Mouse (Mus musculus) forebrain, embryonic 11.5 days (tissue): ENCODE results near the gene Slc27a1. TPM values are rescaled to one million over a fixed set of nuclear protein-coding genes. Genes with fewer than 3 reads are reported as not detected.

Source experiments
- ATAC-seq: fragments of 200-750 bp; cut with Nextera tagmentation; replicated peaks from 2 replicates; pipeline ENCODE4 v1.8.0; 2017; ENCODE audit warnings: moderate TSS enrichment; ENCODE audit not compliant: low FRiP score
- DNase-seq: peaks from one replicate; pipeline ENCODE4 v3.0.0-alpha.2; 2017; ENCODE audit warnings: low spot score
- H3K27ac ChIP-seq: fragments of 300-500 bp; sonication (generic); 2 replicates; pipeline ENCODE4 v1.5.1; 2014; ENCODE audit warnings: low read depth, low read length
- H3K27me3 ChIP-seq: fragments of 300-500 bp; sonication (generic); 2 replicates; pipeline ENCODE4 v1.6.1; 2014; ENCODE audit warnings: mild to moderate bottlenecking, low read length, mixed read lengths; ENCODE audit not compliant: control insufficient read depth, insufficient read depth
- H3K36me3 ChIP-seq: fragments of 300-500 bp; sonication (generic); 2 replicates; pipeline ENCODE4 v1.6.1; 2014; ENCODE audit warnings: mild to moderate bottlenecking, low read length, moderate library complexity, mixed read lengths; ENCODE audit not compliant: control insufficient read depth, insufficient read depth
- H3K4me1 ChIP-seq: fragments of 300-500 bp; sonication (generic); replicated peaks from 2 replicates; pipeline ENCODE4 v1.6.1; 2014; ENCODE audit warnings: low read length, mixed read lengths; ENCODE audit not compliant: control insufficient read depth, insufficient read depth
- H3K4me2 ChIP-seq: fragments of 300-500 bp; sonication (generic); 2 replicates; pipeline ENCODE4 v1.6.1; 2014; ENCODE audit warnings: low read depth, mild to moderate bottlenecking, low read length, moderate library complexity, mixed read lengths; ENCODE audit not compliant: severe bottlenecking
- H3K4me3 ChIP-seq: fragments of 300-500 bp; sonication (generic); 2 replicates; pipeline ENCODE4 v1.5.1; 2014; ENCODE audit warnings: low read depth, low read length
- H3K9ac ChIP-seq: fragments of 300-500 bp; sonication (generic); 2 replicates; pipeline ENCODE4 v1.6.1; 2014; ENCODE audit warnings: low read length
- H3K9me3 ChIP-seq: fragments of 300-500 bp; sonication (generic); 2 replicates; pipeline ENCODE4 v1.6.1; 2016; ENCODE audit warnings: low read length, mixed read lengths; ENCODE audit not compliant: control insufficient read depth
- WGBS: fragments of 180-500 bp; shearing (Covaris S2); extraction: QIAGEN DNeasy Blood & Tissue Kit; methylation state at CpG from one replicate; pipeline ENCODE4 v1.1.7; 2014; 5-methylcytosine and 5-hydroxymethylcytosine counted together
- polyA plus RNA-seq: library from polyadenylated mRNA; unstranded; fragments of >200 nt; fragmentation: Nextera tagmentation; extraction: Ambion mirVana; gene quantifications from 2 replicates; pipeline ENCODE4 v1.2.1, GENCODE M21; 2014

Gene Slc27a1
- polyA plus RNA-seq, 1 experiment from 2014 or later = 18.4 TPM

- WGBS = 82% methylated on average over 2 of the region's 2 CpGs
- Histone ChIP-seq H3K27me3 (peaks cover 6% of the 10 kb centered on the region; the same call in 1 of the 2 replicates), H3K9me3 (no peaks in the 10 kb centered on the region), H3K9ac (no peak overlapping the region), H3K36me3 (no peaks in the 10 kb centered on the region), H3K4me2 (no peak overlapping the region), H3K4me3 (no peak overlapping the region), H3K4me1 (peaks cover 7% of the 10 kb centered on the region; the same call in 1 of the 2 replicates), H3K27ac (no peak overlapping the region)
- DNase-seq (no peak), ATAC-seq (no peak)
Observed at GRCm38 (mm10) chr8:71572077-71572476, 3.4 kb downstream of the Slc27a1 start.

- ATAC-seq (no peak), DNase-seq (no peak)
- H3K4me3 ChIP-seq = no peak overlapping the region
- no peaks in the 10 kb centered on the region for H3K36me3 ChIP-seq
- H3K9ac ChIP-seq = peak overlapping the region; percentile 29; the same call in 1 of the 2 replicates
- H3K9me3 ChIP-seq = no peaks in the 10 kb centered on the region
- H3K27ac ChIP-seq = no peak overlapping the region
- peaks cover 6% of the 10 kb centered on the region; the same call in 1 of the 2 replicates for H3K27me3 ChIP-seq
- peaks cover 7% of the 10 kb centered on the region; the same call in 1 of the 2 replicates for H3K4me1 ChIP-seq
- WGBS = 81% methylated on average over 9 of the region's 9 CpGs
- H3K4me2 ChIP-seq = no peak overlapping the region
Observed at GRCm38 (mm10) chr8:71572847-71573633, 4.4 kb downstream of the Slc27a1 start.

GRCm38 (mm10) chr8:71574426-71574825 lies 5.7 kb downstream of the Slc27a1 start:
- DNase-seq (no peak), ATAC-seq (no peak)
- no peaks in the 10 kb centered on the region for H3K27me3 ChIP-seq
- no peak overlapping the region for H3K4me3 ChIP-seq
- H3K9me3 ChIP-seq = no peaks in the 10 kb centered on the region
- no peaks in the 10 kb centered on the region for H3K36me3 ChIP-seq
- H3K9ac ChIP-seq = no peak overlapping the region
- peaks cover 7% of the 10 kb centered on the region; the same call in 1 of the 2 replicates for H3K4me1 ChIP-seq
- H3K27ac ChIP-seq = no peak overlapping the region
- H3K4me2 ChIP-seq = no peak overlapping the region
- 86% methylated on average over 7 of the region's 7 CpGs for WGBS

GRCm38 (mm10) chr8:71575020-71575419 lies 6.3 kb downstream of the Slc27a1 start:
- WGBS = 68% methylated on average over 1 of the region's 1 CpGs
- ATAC-seq = no peak

DNA sequence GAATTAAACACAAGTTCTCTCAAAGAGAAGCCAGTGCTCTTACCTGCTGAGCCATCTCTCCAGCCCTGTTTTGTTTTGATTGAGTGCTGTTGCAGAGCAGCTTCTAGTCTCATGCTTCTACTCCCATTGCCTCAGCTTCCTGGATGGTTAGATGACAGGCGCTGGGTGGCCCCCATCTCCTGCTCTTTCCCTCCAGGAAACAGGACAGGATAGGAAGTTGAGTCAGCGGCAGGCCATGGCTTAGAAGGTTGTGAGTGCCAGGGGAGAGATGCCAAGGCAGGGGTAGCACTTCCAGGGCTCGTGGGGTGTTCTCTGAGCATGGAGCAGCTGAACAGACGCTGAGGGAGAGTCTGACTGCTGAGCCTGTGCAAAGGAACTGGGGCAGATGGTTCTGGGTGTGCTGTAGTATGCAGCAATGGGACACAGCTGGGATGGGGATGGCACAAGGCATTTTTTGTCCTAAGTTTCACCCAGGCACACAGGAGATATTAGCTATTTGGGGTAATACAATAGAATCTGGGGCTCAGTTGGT lies 9.2 kb downstream of the Slc27a1 start:
- Histone ChIP-seq H3K4me1 (no peaks in the 10 kb centered on the region), H3K9ac (no peak overlapping the region), H3K4me3 (no peak overlapping the region), H3K27ac (no peak overlapping the region), H3K27me3 (no peaks in the 10 kb centered on the region), H3K9me3 (no peaks in the 10 kb centered on the region), H3K36me3 (no peaks in the 10 kb centered on the region), H3K4me2 (no peak overlapping the region)
- DNase-seq (no peak), ATAC-seq (no peak)
- WGBS = 85% methylated on average over 4 of the region's 4 CpGs

More at GRCm38 (mm10) chr8:71575020-71575419, 6.3 kb downstream of the Slc27a1 start:
- H3K4me1 ChIP-seq = peaks cover 7% of the 10 kb centered on the region; the same call in 1 of the 2 replicates
- H3K4me3 ChIP-seq = no peak overlapping the region
- H3K9me3 ChIP-seq = no peaks in the 10 kb centered on the region
- H3K4me2 ChIP-seq = no peak overlapping the region
- no peak overlapping the region for H3K27ac ChIP-seq
- H3K27me3 ChIP-seq = no peaks in the 10 kb centered on the region
- no peak overlapping the region for H3K9ac ChIP-seq
- DNase-seq = no peak
- no peaks in the 10 kb centered on the region for H3K36me3 ChIP-seq

- H3K9ac ChIP-seq = no peak overlapping the region
- H3K4me2 ChIP-seq = no peak overlapping the region
- H3K4me1 ChIP-seq = no peaks in the 10 kb centered on the region
- H3K27ac ChIP-seq = no peak overlapping the region
- H3K9me3 ChIP-seq = no peaks in the 10 kb centered on the region
- H3K36me3 ChIP-seq = no peaks in the 10 kb centered on the region
- 90% methylated on average over 1 of the region's 1 CpGs for WGBS
- no peak for DNase-seq
- no peak for ATAC-seq
- no peaks in the 10 kb centered on the region for H3K27me3 ChIP-seq
- no peak overlapping the region for H3K4me3 ChIP-seq
Observed at GRCm38 (mm10) chr8:71579009-71579408, 10.3 kb downstream of the Slc27a1 start.

- ATAC-seq = no peak
- H3K36me3 ChIP-seq = no peaks in the 10 kb centered on the region
- no peak for DNase-seq
- no peak overlapping the region for H3K4me3 ChIP-seq
- H3K4me2 ChIP-seq = no peak overlapping the region
- H3K9ac ChIP-seq = no peak overlapping the region
- no peak overlapping the region for H3K27ac ChIP-seq
- no peaks in the 10 kb centered on the region for H3K4me1 ChIP-seq
- no peaks in the 10 kb centered on the region for H3K27me3 ChIP-seq
- WGBS = 93% methylated on average over 14 of the region's 14 CpGs
- H3K9me3 ChIP-seq = no peaks in the 10 kb centered on the region
Observed at GRCm38 (mm10) chr8:71579476-71579875, 10.8 kb downstream of the Slc27a1 start.

DNA sequence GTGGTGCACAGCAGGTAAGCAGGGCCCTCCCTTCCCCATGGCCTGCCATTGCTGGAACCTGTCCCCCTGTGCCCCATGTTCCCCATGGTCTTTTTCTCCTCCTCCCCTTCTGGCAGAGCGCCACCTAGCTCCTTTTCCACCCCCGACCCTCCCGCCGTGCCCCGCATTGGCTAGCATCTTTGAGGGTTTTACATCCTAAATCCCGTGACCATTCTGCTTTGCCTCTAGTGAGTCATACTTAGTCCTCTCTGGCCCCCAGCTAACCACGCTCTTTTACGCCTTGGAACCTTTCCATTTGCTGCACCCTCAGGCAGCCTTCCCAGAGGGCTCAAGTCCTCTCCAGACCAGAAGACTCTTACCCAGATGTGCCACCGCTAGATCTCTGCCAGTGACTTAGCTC lies 11.5 kb downstream of the Slc27a1 start:
- Histone ChIP-seq H3K27ac (no peak overlapping the region), H3K9ac (no peak overlapping the region), H3K4me2 (no peak overlapping the region), H3K4me3 (no peak overlapping the region), H3K36me3 (no peaks in the 10 kb centered on the region), H3K4me1 (no peaks in the 10 kb centered on the region), H3K9me3 (no peaks in the 10 kb centered on the region), H3K27me3 (no peaks in the 10 kb centered on the region)
- ATAC-seq = no peak
- peak; percentile 51 for DNase-seq
- whole genome bisulfite sequencing = 34% methylated on average over 9 of the region's 9 CpGs
